Mouse (Mus musculus): ENCODE results near the gene Crygc. TPM values are rescaled to one million over a fixed set of nuclear protein-coding genes. Genes with fewer than 3 reads are reported as not detected.

The Crygc gene
- polyA plus RNA-seq (2017; shearing (Covaris generic)), result not detected

DNA sequence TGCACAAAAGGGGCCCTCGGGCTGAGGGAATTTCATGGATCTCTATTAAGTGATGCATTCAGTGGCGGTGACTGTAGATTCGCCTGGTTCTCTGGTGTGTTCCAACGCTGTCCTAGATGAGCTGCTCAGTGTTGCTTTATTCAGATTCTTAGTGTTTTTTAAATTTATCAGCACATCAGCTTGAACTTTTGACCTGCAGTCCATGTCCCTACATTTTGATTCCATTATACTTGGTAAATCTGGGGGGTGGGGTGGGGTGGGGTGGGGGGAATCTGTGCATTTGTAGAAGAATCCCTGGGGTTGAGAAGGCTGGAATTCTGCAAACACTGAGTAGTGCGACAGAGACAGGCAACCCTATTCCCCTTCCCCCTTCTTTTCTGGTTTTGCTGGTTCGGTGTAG, at the start of gene Crygc:
Gene Crygc (minus strand): TSS at position 101 of the 400 bp plus-strand sequence.

DNA sequence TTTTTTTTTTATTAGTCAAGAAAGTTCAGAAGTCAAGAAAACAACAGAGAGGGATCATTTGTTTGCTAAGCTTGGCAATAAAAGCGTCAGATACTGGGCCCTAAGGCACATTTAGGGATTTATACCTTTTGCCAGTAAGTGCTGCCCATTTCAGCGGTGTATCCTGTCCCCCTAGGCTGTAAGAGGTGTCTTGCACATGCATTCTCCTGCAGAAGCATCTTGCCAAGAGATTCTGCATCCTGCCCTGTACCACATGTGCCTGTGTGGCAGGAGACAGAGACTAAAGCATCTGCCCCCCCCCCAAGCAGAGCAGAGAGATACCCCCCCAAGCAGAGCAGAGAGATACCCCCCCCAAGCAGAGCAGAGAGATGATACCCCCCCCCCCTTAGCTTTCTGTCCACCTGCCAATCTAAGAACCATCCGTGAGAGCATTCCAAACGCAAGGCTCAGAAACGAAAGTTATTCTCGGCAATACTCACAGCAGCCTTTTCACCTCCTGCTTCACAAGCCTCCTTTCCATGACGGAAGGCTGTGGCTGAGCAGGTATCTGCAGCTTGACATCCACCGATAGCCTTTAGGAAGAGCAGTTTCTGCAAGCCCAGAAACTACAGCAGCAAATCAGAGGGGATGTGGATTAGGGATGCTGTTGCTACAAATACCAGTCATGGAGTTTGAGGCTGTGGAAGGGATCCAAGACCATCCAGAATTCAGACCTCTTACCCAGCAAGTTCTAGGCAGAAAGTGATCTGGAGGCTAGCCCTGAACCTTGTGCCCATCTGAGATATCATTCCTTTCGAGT, 49.3 kb upstream of the Crygc start, which contains the start of gene D630023F18Rik:
Gene D630023F18Rik (minus strand): TSS at position 641 of the 799 bp plus-strand sequence.

DNA sequence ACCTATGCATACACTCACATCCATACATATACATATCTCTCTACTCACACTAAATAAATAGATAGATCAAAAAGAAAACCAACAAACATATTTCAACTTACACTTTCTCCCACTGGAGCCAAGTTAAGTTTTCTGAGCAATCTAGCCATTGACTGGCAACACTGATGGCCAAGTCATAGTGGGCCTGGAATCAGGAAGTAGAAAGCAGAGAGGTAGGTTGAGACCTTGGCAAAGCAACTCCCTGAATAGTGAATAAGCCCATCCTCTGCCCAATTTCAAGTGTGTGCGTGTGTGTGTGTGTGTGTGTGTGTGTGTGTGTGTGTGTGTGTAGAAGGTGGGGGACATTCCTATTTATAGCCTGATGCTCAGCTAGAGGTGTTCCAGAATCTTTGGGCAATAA, 45.9 kb upstream of the Crygc start, which contains the start of gene Gm28845:
Gene Gm28845 (minus strand): TSS at position 121 of the 400 bp plus-strand sequence.

DNA sequence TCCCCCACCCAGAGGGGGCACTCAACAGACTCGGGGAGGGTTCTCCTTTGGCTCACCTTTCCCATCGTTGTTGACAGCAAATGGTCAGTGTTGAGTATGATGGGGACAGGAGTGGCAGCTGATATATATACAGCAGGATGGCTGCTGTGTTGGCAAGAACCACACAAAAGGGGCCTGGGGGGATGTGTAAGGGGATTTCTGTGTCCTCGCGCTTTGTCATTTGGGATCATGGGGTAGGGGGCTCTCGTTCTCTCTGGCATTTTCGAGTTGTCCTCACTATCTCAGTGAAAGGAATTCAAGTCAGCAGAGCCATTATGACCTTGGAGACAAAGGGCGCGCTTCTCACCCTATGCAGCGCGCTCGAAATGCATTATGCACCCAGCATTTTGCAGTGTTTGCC, 29.8 kb upstream of the Crygc start, which contains the start of gene Cryga:
Gene Cryga (minus strand): TSS at position 101 of the 400 bp plus-strand sequence.

GRCm38 (mm10) chr1:65082188-65082587, 8.7 kb upstream of the Crygc start, which contains the start of gene Crygb:
Crygb (minus strand) TSS chr1:65082288.

GRCm38 (mm10) chr1:65063352-65063751, 10.1 kb downstream of the Crygc start, which contains the start of gene Crygd:
Crygd (minus strand) TSS chr1:65063452.

GRCm38 (mm10) chr1:65050952-65051351, 22.5 kb downstream of the Crygc start, which contains the start of gene Cryge:
Cryge (minus strand) TSS chr1:65051149.

GRCm38 (mm10) chr1:65032641-65033040, 40.8 kb downstream of the Crygc start, which contains the start of gene Akr1cl:
Akr1cl (minus strand) TSS chr1:65032759.

Other genes starting within 250 kb of the Crygc start
- gene Plekhm3, start 116.9 kb downstream of the Crygc start, polyA plus RNA-seq (2017; shearing (Covaris generic)), result 1 to 10 TPM; 2.5 to 3.0 TPM
- under 1 TPM in 1 of 2 experiments, not detected in 1; 0.86 TPM for gene Akr1cl, start 40.9 kb downstream of the Crygc start, polyA plus RNA-seq (2017; shearing (Covaris generic))
- gene Cryge, start 22.5 kb downstream of the Crygc start, polyA plus RNA-seq (2017; shearing (Covaris generic)), result not detected
- not detected for gene Crygd, start 10.2 kb downstream of the Crygc start, polyA plus RNA-seq (2017; shearing (Covaris generic))
- not detected for gene Crygb, start 8.6 kb upstream of the Crygc start, polyA plus RNA-seq (2017; shearing (Covaris generic))
- gene Cryga, start 29.7 kb upstream of the Crygc start, polyA plus RNA-seq (2017; shearing (Covaris generic)), result not detected
- not detected for gene Gm28845, start 45.9 kb upstream of the Crygc start, polyA plus RNA-seq (2017; shearing (Covaris generic))
- not detected for gene D630023F18Rik, start 49.5 kb upstream of the Crygc start, polyA plus RNA-seq (2017; shearing (Covaris generic))
- 10 to 100 TPM in 1 of 2 experiments, 1 to 10 TPM in 1; 10.0 to 12.3 TPM for gene Idh1, start 112.8 kb upstream of the Crygc start, polyA plus RNA-seq (2017; shearing (Covaris generic))
- 10 to 100 TPM; 19.9 to 26.1 TPM for gene Pikfyve, start 113.0 kb upstream of the Crygc start, polyA plus RNA-seq (2017; shearing (Covaris generic))
- gene Pth2r, start 208.4 kb upstream of the Crygc start, polyA plus RNA-seq (2017; shearing (Covaris generic)), result under 1 TPM in 1 of 2 experiments, not detected in 1; 0.14 TPM